Mouse (Mus musculus): ENCODE results near the gene H2afx. TPM values are rescaled to one million over a fixed set of nuclear protein-coding genes. Genes with fewer than 3 reads are reported as not detected.
A peak's percentile ranks its signal among the peaks of the same experiment; 100 is the strongest.

H2afx gene
- polyA plus RNA-seq, 1 experiment from 2014 or later: 164 TPM

- DNase-seq (no peak), ATAC-seq (no peak)
- Histone ChIP-seq H3K9ac (replicated peaks) (no peak overlapping the region), H3K27me3 (ENCODE audit: insufficient read depth, low read length) (no peaks in the 10 kb centered on the region), H3K4me1 (ENCODE audit: insufficient read depth) (peaks cover 21% of the 10 kb centered on the region), H3K27ac (ENCODE audit: low read depth) (peak overlapping the region; percentile 44; the same call in 1 of the 2 replicates), H3K36me3 (replicated peaks; ENCODE audit: insufficient read depth, low read length) (peaks cover 34% of the 10 kb centered on the region), H3K4me2 (ENCODE audit: low read depth, low read length) (no peak overlapping the region), H3K9me3 (ENCODE audit: low read length) (no peaks in the 10 kb centered on the region), H3K4me3 (ENCODE audit: low read depth, low read length) (no peak overlapping the region)
- 55% methylated on average over 3 of the region's 3 CpGs for WGBS (ENCODE audit: insufficient replicate concordance)
- no peak for TF ChIP-seq EP300 (IDR thresholded peaks at IDR 0.05; ENCODE audit: low read depth)
Measured at GRCm38 (mm10) chr9:44309756-44310155, 24.7 kb upstream of the H2afx start.

DNA sequence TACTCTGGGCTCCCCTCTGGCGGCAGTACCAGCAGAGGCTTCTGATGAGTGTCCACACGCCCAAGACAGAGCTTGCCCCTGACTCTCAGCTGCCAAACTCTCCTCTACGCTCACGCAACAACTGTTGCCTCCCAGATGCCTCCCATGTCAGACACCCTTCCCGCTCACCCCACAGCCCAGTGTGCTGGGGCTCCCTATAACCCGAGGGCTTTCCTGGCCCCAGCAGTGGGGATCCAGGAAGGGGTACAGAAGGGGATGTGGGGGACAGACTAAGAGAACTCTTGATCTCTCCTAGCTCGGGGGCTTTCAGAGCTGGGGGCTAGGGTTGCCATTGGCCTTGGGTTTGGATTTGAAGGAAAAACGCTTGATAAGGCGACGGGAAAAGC, 23.8 kb upstream of the H2afx start:
- no peak for DNase-seq
- Histone ChIP-seq H3K27me3 (ENCODE audit: insufficient read depth, low read length) (no peaks in the 10 kb centered on the region), H3K36me3 (replicated peaks; ENCODE audit: insufficient read depth, low read length) (peaks cover 44% of the 10 kb centered on the region), H3K4me2 (ENCODE audit: low read depth, low read length) (0 out of 2 replicates have a peak overlapping the region, but pooled peaks have one; percentile 4), H3K27ac (ENCODE audit: low read depth) (no peak overlapping the region), H3K4me1 (ENCODE audit: insufficient read depth) (peaks cover 21% of the 10 kb centered on the region), H3K4me3 (ENCODE audit: low read depth, low read length) (no peak overlapping the region), H3K9me3 (ENCODE audit: low read length) (no peaks in the 10 kb centered on the region), H3K9ac (replicated peaks) (no peak overlapping the region)
- TF ChIP-seq CTCF (IDR thresholded peaks at IDR 0.05; ENCODE audit: low read depth) (no peak), EP300 (IDR thresholded peaks at IDR 0.05; ENCODE audit: low read depth) (no peak)
- WGBS (ENCODE audit: insufficient replicate concordance): 49% methylated on average over 10 of the region's 10 CpGs
- ATAC-seq: no peak

GRCm38 (mm10) chr9:44311136-44312134, 23.1 kb upstream of the H2afx start:
- H3K4me3 ChIP-seq (ENCODE audit: low read depth, low read length): no peak overlapping the region
- DNase-seq (no peak), ATAC-seq (no peak)
- 0 out of 2 replicates have a peak overlapping the region, but pooled peaks have one; percentile 4 for H3K4me2 ChIP-seq (ENCODE audit: low read depth, low read length)
- H3K27ac ChIP-seq (ENCODE audit: low read depth): no peak overlapping the region
- no peaks in the 10 kb centered on the region for H3K9me3 ChIP-seq (ENCODE audit: low read length)
- no peaks in the 10 kb centered on the region for H3K27me3 ChIP-seq (ENCODE audit: insufficient read depth, low read length)
- peaks cover 21% of the 10 kb centered on the region for H3K4me1 ChIP-seq (ENCODE audit: insufficient read depth)
- no peak overlapping the region for H3K9ac ChIP-seq (replicated peaks)
- no peak for TF ChIP-seq EP300 (IDR thresholded peaks at IDR 0.05; ENCODE audit: low read depth)
- TF ChIP-seq CTCF (IDR thresholded peaks at IDR 0.05; ENCODE audit: low read depth): no peak; the same call in 1 of the 2 replicates
- 43% methylated on average over 27 of the region's 27 CpGs for WGBS (ENCODE audit: insufficient replicate concordance)
- peaks cover 51% of the 10 kb centered on the region for H3K36me3 ChIP-seq (replicated peaks; ENCODE audit: insufficient read depth, low read length)

DNA sequence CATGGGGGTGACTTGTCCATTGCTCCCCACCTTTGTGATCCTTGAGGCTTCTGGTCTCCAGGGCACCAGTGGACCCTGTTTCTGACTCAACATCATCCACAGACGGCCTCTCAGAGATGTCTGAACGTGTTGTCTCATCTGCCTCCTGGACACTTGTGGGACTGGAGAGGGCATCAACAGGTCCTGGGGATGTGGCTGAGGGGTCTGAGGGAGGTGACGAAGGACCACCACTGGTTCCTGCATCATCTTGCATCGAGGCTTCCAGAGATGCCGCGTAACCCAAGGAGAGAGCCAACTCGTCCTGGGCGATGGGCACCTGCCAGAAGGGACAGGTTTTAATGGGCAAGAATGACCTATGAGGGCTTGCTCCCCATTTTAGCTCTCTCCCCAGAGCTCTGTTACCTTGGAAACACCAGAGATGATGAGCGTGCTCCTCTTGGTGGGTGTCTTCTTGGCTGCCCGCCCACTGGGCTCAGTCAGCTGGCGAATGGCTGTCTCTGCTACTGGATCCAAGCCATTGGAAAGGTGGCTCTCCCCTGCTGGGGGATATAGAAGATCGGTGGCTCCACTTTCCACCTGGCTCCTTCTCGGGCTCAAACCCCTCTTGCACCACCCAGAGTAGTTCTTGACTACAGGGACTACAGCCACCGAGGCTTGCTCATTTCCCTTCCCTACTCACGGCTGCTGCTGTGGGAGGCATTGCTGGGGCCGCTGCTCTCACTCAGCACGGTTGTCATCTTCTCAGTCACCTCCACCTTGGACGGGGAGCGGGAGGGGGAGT, 20.8 kb upstream of the H2afx start:
- DNase-seq (no peak), ATAC-seq (no peak)
- Histone ChIP-seq H3K36me3 (replicated peaks; ENCODE audit: insufficient read depth, low read length) (peaks cover 57% of the 10 kb centered on the region), H3K9ac (replicated peaks) (no peak overlapping the region), H3K27ac (ENCODE audit: low read depth) (no peak overlapping the region), H3K4me3 (ENCODE audit: low read depth, low read length) (no peak overlapping the region), H3K4me2 (ENCODE audit: low read depth, low read length) (no peak overlapping the region), H3K4me1 (ENCODE audit: insufficient read depth) (peaks cover 37% of the 10 kb centered on the region), H3K9me3 (ENCODE audit: low read length) (no peaks in the 10 kb centered on the region), H3K27me3 (ENCODE audit: insufficient read depth, low read length) (no peaks in the 10 kb centered on the region)
- TF ChIP-seq CTCF (IDR thresholded peaks at IDR 0.05; ENCODE audit: low read depth) (no peak), EP300 (IDR thresholded peaks at IDR 0.05; ENCODE audit: low read depth) (no peak)
- 88% methylated on average over 19 of the region's 19 CpGs for WGBS (ENCODE audit: insufficient replicate concordance)

DNA sequence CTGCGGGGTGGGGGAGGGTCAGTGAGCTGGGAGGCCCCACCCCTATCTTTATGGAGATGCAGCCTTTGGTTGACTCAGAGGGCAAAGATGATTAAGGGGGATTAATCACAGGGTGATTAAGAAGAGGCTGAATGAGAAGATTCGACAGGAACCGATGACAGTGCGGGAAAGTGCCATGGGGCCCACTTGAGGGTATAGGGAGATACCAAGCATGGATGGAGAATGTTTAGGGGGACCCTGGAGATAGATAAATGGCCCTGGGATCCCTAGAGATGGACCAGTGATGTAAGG, 20.3 kb upstream of the H2afx start:
- H3K36me3 ChIP-seq (replicated peaks; ENCODE audit: insufficient read depth, low read length): peaks cover 57% of the 10 kb centered on the region
- WGBS (ENCODE audit: insufficient replicate concordance): 87% methylated on average over 4 of the region's 4 CpGs

DNA sequence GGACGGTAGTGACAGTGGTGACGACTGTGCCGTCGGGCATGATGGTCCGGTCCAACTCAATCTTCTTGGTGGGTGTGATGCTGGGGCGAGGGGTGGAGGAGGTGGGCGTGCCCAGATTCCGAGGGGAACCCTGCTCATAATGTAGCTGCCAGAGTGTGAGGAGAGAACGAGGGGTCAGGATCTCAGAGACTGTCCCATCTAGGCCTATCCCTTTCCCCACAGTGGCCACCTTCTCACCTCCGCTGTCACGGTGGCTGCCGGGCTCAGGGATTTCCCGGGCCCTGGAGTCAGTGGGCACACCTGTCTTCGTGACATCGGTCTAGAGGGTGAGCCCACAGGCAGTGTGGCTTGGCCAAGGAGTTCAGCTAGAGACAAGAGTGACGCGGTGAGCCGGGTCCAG, 19.6 kb upstream of the H2afx start:
- ATAC-seq (no peak), DNase-seq (no peak)
- H3K9ac ChIP-seq (replicated peaks): no peak overlapping the region
- no peaks in the 10 kb centered on the region for H3K27me3 ChIP-seq (ENCODE audit: insufficient read depth, low read length)
- WGBS (ENCODE audit: insufficient replicate concordance): 93% methylated on average over 18 of the region's 18 CpGs
- no peak overlapping the region for H3K4me2 ChIP-seq (ENCODE audit: low read depth, low read length)
- no peak overlapping the region for H3K4me3 ChIP-seq (ENCODE audit: low read depth, low read length)
- TF ChIP-seq CTCF (IDR thresholded peaks at IDR 0.05; ENCODE audit: low read depth) (no peak), EP300 (IDR thresholded peaks at IDR 0.05; ENCODE audit: low read depth) (no peak)
- H3K27ac ChIP-seq (ENCODE audit: low read depth): no peak overlapping the region
- no peaks in the 10 kb centered on the region for H3K9me3 ChIP-seq (ENCODE audit: low read length)
- H3K36me3 ChIP-seq (replicated peaks; ENCODE audit: insufficient read depth, low read length): peaks cover 57% of the 10 kb centered on the region
- peaks cover 40% of the 10 kb centered on the region for H3K4me1 ChIP-seq (ENCODE audit: insufficient read depth)

More for the DNA sequence above, 20.3 kb upstream of the H2afx start:
- H3K9me3 ChIP-seq (ENCODE audit: low read length): no peaks in the 10 kb centered on the region
- H3K27me3 ChIP-seq (ENCODE audit: insufficient read depth, low read length): no peaks in the 10 kb centered on the region
- ATAC-seq (no peak), DNase-seq (no peak)
- no peak for TF ChIP-seq CTCF (IDR thresholded peaks at IDR 0.05; ENCODE audit: low read depth)
- TF ChIP-seq EP300 (IDR thresholded peaks at IDR 0.05; ENCODE audit: low read depth): no peak
- no peak overlapping the region for H3K4me2 ChIP-seq (ENCODE audit: low read depth, low read length)
- H3K27ac ChIP-seq (ENCODE audit: low read depth): no peak overlapping the region
- H3K4me1 ChIP-seq (ENCODE audit: insufficient read depth): peaks cover 41% of the 10 kb centered on the region
- H3K9ac ChIP-seq (replicated peaks): no peak overlapping the region
- no peak overlapping the region for H3K4me3 ChIP-seq (ENCODE audit: low read depth, low read length)

Measured in liver, postnatal 0 days (tissue).